Mouse (Mus musculus): ENCODE data around the gene Kalrn.

GRCm38 (mm10) chr16:34270681-34271080 is 302.7 kb downstream of the Kalrn start:
- TF ChIP-seq POLR2A (IDR thresholded peaks at IDR 0.05; ENCODE audit: extremely low read depth, insufficient read depth, low read length) (no peak), CTCF (IDR thresholded peaks at IDR 0.05; ENCODE audit: extremely low read depth, insufficient read depth, low read length) (no peak)
